Mouse (Mus musculus) MEL (cell line): ENCODE results near the gene Tmeff2. TPM values are rescaled to one million over a fixed set of nuclear protein-coding genes. Genes with fewer than 3 reads are reported as not detected.

Experiments used
- DNase-seq: peaks from one replicate; pipeline ENCODE4 v3.0.0; 2011; ENCODE audit warnings: low read depth, low spot score
- H3K27ac ChIP-seq: 2 replicates; pipeline ENCODE4 v1.5.1; 2012; ENCODE audit warnings: low read depth, mild to moderate bottlenecking, control low read depth, low read length, moderate library complexity; ENCODE audit not compliant: control insufficient read depth
- H3K27me3 ChIP-seq, 2 experiments: fragments of 150-350 bp in 1 of 2; sonication (generic) in 1 of 2; 2 replicates each; pipeline ENCODE4 v1.6.1; 2012; ENCODE audit warnings: low read length in 2 of 2, mild to moderate bottlenecking in 2 of 2, improper control_type of control experiment in 1 of 2, moderate library complexity in 1 of 2; ENCODE audit not compliant: insufficient read depth in 2 of 2, control insufficient read depth in 1 of 2
- H3K36me3 ChIP-seq, 2 experiments: 2 replicates each; pipeline ENCODE4 v1.6.1; 2012 to 2014; ENCODE audit warnings: low read length in 2 of 2, improper control_type of control experiment in 1 of 2, inconsistent platforms in 1 of 2, mild to moderate bottlenecking in 1 of 2; ENCODE audit not compliant: insufficient read depth in 2 of 2, control insufficient read depth in 1 of 2
- H3K4me1 ChIP-seq, 2 experiments: fragments of 150-350 bp in 1 of 2; sonication (generic) in 1 of 2; 2 replicates each; pipeline ENCODE4 v1.6.1; 2012; ENCODE audit warnings: low read length in 2 of 2, improper control_type of control experiment in 1 of 2, mild to moderate bottlenecking in 1 of 2; ENCODE audit not compliant: insufficient read depth in 2 of 2, control insufficient read depth in 1 of 2
- H3K4me3 ChIP-seq, 2 experiments: fragments of 150-350 bp in 1 of 2; sonication (generic) in 1 of 2; 2 replicates each; pipeline ENCODE4 v1.5.1; 2012; ENCODE audit warnings: low read depth in 2 of 2, low read length in 2 of 2, mild to moderate bottlenecking in 2 of 2, moderate library complexity in 2 of 2, control low read depth in 1 of 2, improper control_type of control experiment in 1 of 2; ENCODE audit not compliant: control insufficient read depth in 1 of 2, insufficient read depth in 1 of 2
- H3K79me2 ChIP-seq: 2 replicates; pipeline ENCODE4 v1.6.1; 2012; ENCODE audit warnings: mild to moderate bottlenecking, low read length, moderate library complexity; ENCODE audit not compliant: control insufficient read depth, poor library complexity, insufficient read depth
- H3K9ac ChIP-seq: 2 replicates; pipeline ENCODE4 v1.6.1; 2012; ENCODE audit warnings: low read depth, mild to moderate bottlenecking, control low read depth, low read length, moderate library complexity; ENCODE audit not compliant: control insufficient read depth, poor library complexity, severe bottlenecking
- H3K9me3 ChIP-seq: fragments of 150-350 bp; sonication (generic); replicated peaks from 2 replicates; pipeline ENCODE4 v1.6.1; 2012; ENCODE audit warnings: mild to moderate bottlenecking, low read length, improper control_type of control experiment, moderate library complexity; ENCODE audit not compliant: insufficient read depth
- BHLHE40 ChIP-seq: IDR thresholded peaks from 2 replicates; pipeline ENCODE4 v1.6.1; 2012; ENCODE audit warnings: low read depth, mild to moderate bottlenecking, inconsistent platforms, low read length, improper control_type of control experiment, borderline replicate concordance
- EP300 ChIP-seq, 2 experiments: IDR thresholded peaks; 2 replicates each; pipeline ENCODE4 v1.6.1; 2011; ENCODE audit warnings: improper control_type of control experiment in 2 of 2, low read length in 2 of 2, low read depth in 1 of 2, mild to moderate bottlenecking in 1 of 2
- ETS1 ChIP-seq: IDR thresholded peaks from 2 replicates; pipeline ENCODE4 v1.6.1; 2012; ENCODE audit warnings: low read depth, mild to moderate bottlenecking, inconsistent platforms, low read length, improper control_type of control experiment, moderate library complexity
- HCFC1 ChIP-seq: IDR thresholded peaks from 2 replicates; pipeline ENCODE4 v1.6.1; 2012; ENCODE audit warnings: low read depth, mild to moderate bottlenecking, inconsistent platforms, low read length, improper control_type of control experiment, moderate library complexity
- MAX ChIP-seq: IDR thresholded peaks from 2 replicates; pipeline ENCODE4 v1.6.1; 2011; ENCODE audit warnings: low read length, improper control_type of control experiment
- MAZ ChIP-seq: IDR thresholded peaks from 2 replicates; pipeline ENCODE4 v1.6.1; 2012; ENCODE audit warnings: low read depth, mild to moderate bottlenecking, inconsistent platforms, low read length, improper control_type of control experiment
- MEF2A ChIP-seq: IDR thresholded peaks from 2 replicates; pipeline ENCODE4 v1.6.1; 2014; ENCODE audit warnings: low read depth, mild to moderate bottlenecking, inconsistent platforms, low read length, improper control_type of control experiment; ENCODE audit not compliant: poor library complexity, insufficient replicate concordance, severe bottlenecking; ENCODE audit errors: extremely low read depth
- POLR2A ChIP-seq, 2 experiments: IDR thresholded peaks; 2 replicates each; pipeline ENCODE4 v1.6.1; 2011 to 2012; ENCODE audit warnings: low read length in 2 of 2, mild to moderate bottlenecking in 2 of 2, control low read depth in 1 of 2, improper control_type of control experiment in 1 of 2, low read depth in 1 of 2, moderate library complexity in 1 of 2; ENCODE audit not compliant: control insufficient read depth in 1 of 2, insufficient read depth in 1 of 2, poor library complexity in 1 of 2
- POLR2AphosphoS2 ChIP-seq: IDR thresholded peaks from 2 replicates; pipeline ENCODE4 v1.6.1; 2011; ENCODE audit warnings: low read length, improper control_type of control experiment
- SIN3A ChIP-seq: IDR thresholded peaks from 2 replicates; pipeline ENCODE4 v1.6.1; 2012; ENCODE audit warnings: low read length, improper control_type of control experiment, inconsistent platforms
- SMC3 ChIP-seq: IDR thresholded peaks from 2 replicates; pipeline ENCODE4 v1.6.1; 2011; ENCODE audit warnings: low read depth, low read length, improper control_type of control experiment
- TBP ChIP-seq: IDR thresholded peaks from 2 replicates; pipeline ENCODE4 v1.8.0; 2011; ENCODE audit warnings: low read depth, low read length, improper control_type of control experiment
- UBTF ChIP-seq: IDR thresholded peaks from 2 replicates; pipeline ENCODE4 v1.6.1; 2012; ENCODE audit warnings: low read depth, mild to moderate bottlenecking, inconsistent platforms, low read length, improper control_type of control experiment, moderate library complexity, borderline replicate concordance; ENCODE audit not compliant: insufficient read depth
- ZC3H11A ChIP-seq: IDR thresholded peaks from 2 replicates; pipeline ENCODE4 v1.6.1; 2012; ENCODE audit warnings: low read depth, mild to moderate bottlenecking, inconsistent platforms, low read length, improper control_type of control experiment
- ZKSCAN1 ChIP-seq: IDR thresholded peaks from 2 replicates; pipeline ENCODE4 v1.6.1; 2012; ENCODE audit warnings: low read depth, mild to moderate bottlenecking, inconsistent platforms, low read length, improper control_type of control experiment, moderate library complexity
- ZMIZ1 ChIP-seq: IDR thresholded peaks from 2 replicates; pipeline ENCODE4 v1.6.1; 2012; ENCODE audit warnings: low read depth, mild to moderate bottlenecking, inconsistent platforms, low read length, improper control_type of control experiment, moderate library complexity
- polyA plus RNA-seq, 2 experiments: library from polyadenylated mRNA; stranded (reverse) in 1 of 2; unstranded in 1 of 2; fragments of >175 nt in 1 of 2; fragments of >200 nt in 1 of 2; gene quantifications; 2 replicates each; pipeline versions ENCODE4 v1.2.1 to v1.2.4; 2012; ENCODE audit warnings: low replicate concordance in 2 of 2, low read depth in 1 of 2; ENCODE audit not compliant: insufficient read length in 2 of 2, insufficient read depth in 1 of 2, missing spikeins in 1 of 2
- total RNA-seq: library from RNA; depleted of rRNA; stranded (reverse); fragments of 300-350 nt; gene quantifications from 2 replicates; pipeline ENCODE4 v1.2.3, GENCODE M21; 2012

Gene Tmeff2
- total and polyA plus RNA-seq, 3 experiments, result not detected

GRCm38 (mm10) chr1:50962649-50963000 is 62.2 kb downstream of the Tmeff2 start:
- no peak overlapping the region for H3K27ac ChIP-seq
- no peak for DNase-seq
- H3K36me3 ChIP-seq, result no peaks in the 10 kb centered on the region
- no peak overlapping the region for H3K4me3 ChIP-seq
- TF ChIP-seq HCFC1 (no peak), ZKSCAN1 (no peak), BHLHE40 (no peak)
- no peaks in the 10 kb centered on the region for H3K27me3 ChIP-seq
- H3K9me3 ChIP-seq, result no peaks in the 10 kb centered on the region
- H3K9ac ChIP-seq, result no peak overlapping the region
- H3K4me1 ChIP-seq, result no peaks in the 10 kb centered on the region
- no peaks in the 10 kb centered on the region for H3K79me2 ChIP-seq

- Histone ChIP-seq H3K27me3 (no peaks in the 10 kb centered on the region), H3K4me1 (no peaks in the 10 kb centered on the region), H3K9ac (no peak overlapping the region), H3K9me3 (no peaks in the 10 kb centered on the region), H3K36me3 (no peaks in the 10 kb centered on the region), H3K79me2 (no peaks in the 10 kb centered on the region), H3K27ac (no peak overlapping the region), H3K4me3 (no peak overlapping the region)
- TF ChIP-seq MAX (no peak), POLR2A (IDR thresholded peaks at IDR 0.05; ENCODE audit: control insufficient read depth in 1 of 2, insufficient read depth in 1 of 2, low read depth in 1 of 2, low read length in 2 of 2, poor library complexity in 1 of 2) (no peak), UBTF (no peak), ZC3H11A (no peak), EP300 (IDR thresholded peaks at IDR 0.05; ENCODE audit: low read depth in 1 of 2, low read length in 2 of 2) (no peak), SIN3A (no peak)
- DNase-seq, result no peak
Measured at GRCm38 (mm10) chr1:50969685-50970084, 69.2 kb downstream of the Tmeff2 start.

- H3K27ac ChIP-seq, result no peak overlapping the region
- H3K27me3 ChIP-seq, result no peaks in the 10 kb centered on the region
- no peak overlapping the region for H3K4me3 ChIP-seq
- no peak overlapping the region for H3K9ac ChIP-seq
- no peaks in the 10 kb centered on the region for H3K79me2 ChIP-seq
- H3K36me3 ChIP-seq, result no peaks in the 10 kb centered on the region
- H3K9me3 ChIP-seq, result no peaks in the 10 kb centered on the region
- TF ChIP-seq TBP, result no peak
- no peak for TF ChIP-seq MAZ
- no peak for TF ChIP-seq MEF2A
- TF ChIP-seq ZMIZ1, result no peak
- TF ChIP-seq SMC3, result no peak
- TF ChIP-seq MAX, result no peak
- TF ChIP-seq ZKSCAN1, result no peak
- no peak for TF ChIP-seq SIN3A
- no peak for TF ChIP-seq POLR2AphosphoS2
- no peak for TF ChIP-seq ETS1
- no peak for DNase-seq
- no peaks in the 10 kb centered on the region for H3K4me1 ChIP-seq
Measured at GRCm38 (mm10) chr1:50970853-50971252, 70.4 kb downstream of the Tmeff2 start.
